Mouse (Mus musculus) kidney, embryonic 14.5 days (tissue): ENCODE data around the gene Rab31. TPM values are rescaled to one million over a fixed set of nuclear protein-coding genes. Genes with fewer than 3 reads are reported as not detected.
A peak's percentile ranks its signal among the peaks of the same experiment; 100 is the strongest.
"Not testable (repeated sequence)": the region's sequence is repeated elsewhere in the genome, so short reads cannot be mapped to it uniquely, and the experiment has no call there.

Experiments
- ATAC-seq: fragments of 200-750 bp; cut with Nextera tagmentation; 2 replicates; pipeline ENCODE4 v1.8.0; 2017; ENCODE audit warnings: moderate number of reproducible peaks, mild to moderate bottlenecking, moderate TSS enrichment, moderate library complexity; ENCODE audit not compliant: low FRiP score, low TSS enrichment
- H3K27ac ChIP-seq: fragments of 300-500 bp; sonication (generic); 2 replicates; pipeline ENCODE4 v1.5.1; 2014; ENCODE audit warnings: low read depth, mild to moderate bottlenecking, low read length, moderate library complexity, mixed read lengths
- H3K27me3 ChIP-seq: fragments of 300-500 bp; sonication (generic); 2 replicates; pipeline ENCODE4 v1.6.1; 2014; ENCODE audit warnings: mild to moderate bottlenecking, low read length; ENCODE audit not compliant: control insufficient read depth, insufficient read depth
- H3K36me3 ChIP-seq: fragments of 300-500 bp; sonication (generic); 2 replicates; pipeline ENCODE4 v1.6.1; 2014; ENCODE audit warnings: low read length, mixed read lengths; ENCODE audit not compliant: control insufficient read depth, insufficient read depth
- H3K4me1 ChIP-seq: fragments of 300-500 bp; sonication (generic); 2 replicates; pipeline ENCODE4 v1.6.1; 2014; ENCODE audit warnings: low read length, mixed read lengths; ENCODE audit not compliant: control insufficient read depth, insufficient read depth
- H3K4me2 ChIP-seq: fragments of 300-500 bp; sonication (generic); replicated peaks from 2 replicates; pipeline ENCODE4 v1.6.1; 2014; ENCODE audit warnings: low read depth, mild to moderate bottlenecking, low read length
- H3K4me3 ChIP-seq: fragments of 300-500 bp; sonication (generic); 2 replicates; pipeline ENCODE4 v1.5.1; 2014; ENCODE audit warnings: mild to moderate bottlenecking, low read length
- H3K9ac ChIP-seq: fragments of 300-500 bp; sonication (generic); 2 replicates; pipeline ENCODE4 v1.6.1; 2014; ENCODE audit warnings: low read depth, mild to moderate bottlenecking, low read length, moderate library complexity
- H3K9me3 ChIP-seq: fragments of 300-500 bp; sonication (generic); 2 replicates; pipeline ENCODE4 v1.6.1; 2016; ENCODE audit warnings: low read length; ENCODE audit not compliant: control insufficient read depth
- WGBS: fragments of 180-500 bp; shearing (Covaris S2); extraction: QIAGEN DNeasy Blood & Tissue Kit; methylation state at CpG from one replicate; pipeline ENCODE4 v1.1.7; 2014; 5-methylcytosine and 5-hydroxymethylcytosine counted together
- polyA plus RNA-seq: library from polyadenylated mRNA; unstranded; fragments of >200 nt; fragmentation: Nextera tagmentation; extraction: Ambion mirVana; gene quantifications from 2 replicates; pipeline ENCODE4 v1.2.1, GENCODE M21; 2014

Gene Rab31
- polyA plus RNA-seq, 1 experiment from 2014 or later = 38.0 TPM

GRCm38 (mm10) chr17:65629943-65630342 is 142.6 kb downstream of the Rab31 start:
- no peak for ATAC-seq

GRCm38 (mm10) chr17:65628823-65629532 is 143.6 kb downstream of the Rab31 start:
- H3K9me3 ChIP-seq, ATAC-seq, H3K36me3 ChIP-seq, H3K4me3 ChIP-seq, H3K27me3 ChIP-seq, H3K9ac ChIP-seq, H3K4me2 ChIP-seq, H3K27ac ChIP-seq, H3K4me1 ChIP-seq: not testable (repeated sequence)
- WGBS = 52% methylated on average over 13 of the region's 13 CpGs

More at GRCm38 (mm10) chr17:65629943-65630342, 142.6 kb downstream of the Rab31 start:
- Histone ChIP-seq H3K9ac (no peak overlapping the region), H3K4me2 (no peak overlapping the region), H3K27me3 (no peaks in the 10 kb centered on the region), H3K36me3 (no peaks in the 10 kb centered on the region), H3K4me1 (no peaks in the 10 kb centered on the region), H3K4me3 (no peak overlapping the region), H3K27ac (no peak overlapping the region), H3K9me3 (no peaks in the 10 kb centered on the region)
- 85% methylated on average over 6 of the region's 6 CpGs for WGBS

- 92% methylated on average over 6 of the region's 6 CpGs for WGBS
- no peak overlapping the region for H3K4me2 ChIP-seq
- ATAC-seq = no peak
These were observed 146.3 kb downstream of the Rab31 start for GRCm38 (mm10) chr17:65626301-65626700.

GRCm38 (mm10) chr17:65625563-65625962 is 147.0 kb downstream of the Rab31 start:
- H3K36me3 ChIP-seq = no peaks in the 10 kb centered on the region
- no peak overlapping the region for H3K4me2 ChIP-seq
- H3K4me3 ChIP-seq = no peak overlapping the region
- no peaks in the 10 kb centered on the region for H3K9me3 ChIP-seq
- no peak overlapping the region for H3K9ac ChIP-seq
- H3K27me3 ChIP-seq = no peaks in the 10 kb centered on the region
- H3K4me1 ChIP-seq = no peaks in the 10 kb centered on the region
- 83% methylated on average over 6 of the region's 6 CpGs for WGBS
- no peak for ATAC-seq
- H3K27ac ChIP-seq = no peak overlapping the region

More at GRCm38 (mm10) chr17:65626301-65626700, 146.3 kb downstream of the Rab31 start:
- no peaks in the 10 kb centered on the region for H3K4me1 ChIP-seq
- no peak overlapping the region for H3K27ac ChIP-seq
- no peak overlapping the region for H3K9ac ChIP-seq
- H3K4me3 ChIP-seq = no peak overlapping the region
- H3K36me3 ChIP-seq = no peaks in the 10 kb centered on the region
- H3K27me3 ChIP-seq = no peaks in the 10 kb centered on the region
- H3K9me3 ChIP-seq = no peaks in the 10 kb centered on the region

GRCm38 (mm10) chr17:65623130-65623529 is 149.4 kb downstream of the Rab31 start:
- ATAC-seq = no peak

DNA sequence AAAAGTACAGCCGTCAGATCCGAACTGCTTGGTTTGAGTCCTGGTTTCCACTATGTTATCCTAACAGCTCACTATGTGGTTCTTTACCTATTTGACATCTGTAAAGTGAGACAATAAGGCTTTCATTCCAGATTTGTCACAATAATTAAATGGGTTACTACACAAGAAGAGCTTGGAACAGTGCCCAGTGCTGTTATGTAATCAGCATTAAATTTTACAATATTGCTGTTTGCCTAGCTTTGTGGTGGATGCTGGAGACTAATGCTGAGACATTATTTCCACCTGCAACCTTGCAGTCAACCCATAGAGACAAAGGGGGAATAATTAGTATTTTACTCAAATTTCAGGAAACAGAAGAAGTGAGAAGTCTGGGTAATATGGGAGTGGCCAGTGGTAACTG is 154.1 kb downstream of the Rab31 start:
- Histone ChIP-seq H3K36me3 (no peaks in the 10 kb centered on the region), H3K4me3 (no peak overlapping the region), H3K27ac (no peak overlapping the region), H3K9ac (no peak overlapping the region), H3K9me3 (no peaks in the 10 kb centered on the region), H3K4me2 (no peak overlapping the region), H3K4me1 (no peaks in the 10 kb centered on the region), H3K27me3 (no peaks in the 10 kb centered on the region)
- ATAC-seq = no peak
- WGBS = 88% methylated on average over 2 of the region's 2 CpGs

More at GRCm38 (mm10) chr17:65623130-65623529, 149.4 kb downstream of the Rab31 start:
- Histone ChIP-seq H3K36me3 (no peaks in the 10 kb centered on the region), H3K27me3 (no peaks in the 10 kb centered on the region), H3K9me3 (no peaks in the 10 kb centered on the region), H3K4me3 (no peak overlapping the region), H3K27ac (no peak overlapping the region), H3K9ac (no peak overlapping the region), H3K4me1 (no peaks in the 10 kb centered on the region), H3K4me2 (no peak overlapping the region)

- WGBS = 52% methylated on average over 3 of the region's 3 CpGs
- H3K27ac ChIP-seq = no peak overlapping the region
- no peak overlapping the region for H3K4me3 ChIP-seq
- H3K9ac ChIP-seq = no peak overlapping the region
- no peaks in the 10 kb centered on the region for H3K9me3 ChIP-seq
- 0 out of 2 replicates have a peak, but pooled peaks cover 5% of the 10 kb centered on the region for H3K4me1 ChIP-seq
- no peak overlapping the region for H3K4me2 ChIP-seq
- no peak for ATAC-seq
- no peaks in the 10 kb centered on the region for H3K27me3 ChIP-seq
- no peaks in the 10 kb centered on the region for H3K36me3 ChIP-seq
These were observed 156.9 kb downstream of the Rab31 start for GRCm38 (mm10) chr17:65615678-65616077.

DNA sequence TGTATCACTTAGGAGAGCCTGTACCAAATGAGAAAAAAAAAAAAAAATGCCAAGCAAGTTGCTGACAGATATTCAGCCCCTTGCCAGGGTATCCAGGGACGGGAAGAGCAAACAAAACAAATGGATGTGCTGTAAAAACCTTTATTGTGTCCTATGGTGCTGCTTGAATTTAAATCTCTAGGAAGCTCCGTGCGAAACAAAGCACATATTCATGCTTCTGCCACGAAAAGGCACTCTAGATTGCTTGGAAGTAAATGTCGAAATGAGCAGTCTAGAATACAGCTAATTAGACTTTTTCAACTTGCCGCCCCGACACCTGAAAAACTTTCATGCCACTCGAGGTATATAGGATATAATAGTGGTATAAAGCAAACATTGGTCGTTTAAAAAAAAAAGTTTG is 158.1 kb downstream of the Rab31 start:
- ATAC-seq = no peak
- WGBS = 2% methylated on average over 9 of the region's 9 CpGs

More for the DNA sequence above, 158.1 kb downstream of the Rab31 start:
- no peaks in the 10 kb centered on the region for H3K36me3 ChIP-seq
- no peaks in the 10 kb centered on the region for H3K9me3 ChIP-seq
- peak overlapping the region; percentile 71 for H3K4me2 ChIP-seq
- no peaks in the 10 kb centered on the region for H3K27me3 ChIP-seq
- H3K27ac ChIP-seq = peak overlapping the region; percentile 100
- H3K9ac ChIP-seq = peak overlapping the region; percentile 97
- peaks cover 8% of the 10 kb centered on the region; the same call in 1 of the 2 replicates for H3K4me1 ChIP-seq
- peak overlapping the region; percentile 98 for H3K4me3 ChIP-seq
